Mouse (Mus musculus): ENCODE data around the gene Fads6.

DNA sequence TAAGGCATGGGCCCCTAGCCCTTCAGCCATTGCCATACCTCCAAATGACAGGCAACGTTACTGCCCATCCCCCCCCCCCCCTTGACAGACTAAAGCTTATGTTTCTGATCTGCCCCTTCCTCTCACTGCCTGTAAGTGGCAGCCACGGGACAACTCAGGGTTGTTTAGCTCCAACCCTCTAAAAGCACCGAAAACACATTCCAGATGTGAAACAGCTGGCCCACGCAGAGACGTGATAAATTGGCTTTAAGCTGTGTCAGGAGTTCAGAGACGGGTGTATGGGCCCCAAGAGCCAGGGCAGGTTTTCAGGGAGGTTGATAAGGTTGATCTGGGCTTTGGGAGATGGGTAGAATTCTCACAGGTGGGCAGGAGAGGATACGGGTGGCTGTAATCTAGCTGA, 48.1 kb upstream of the Fads6 start:
- TF ChIP-seq CTCF (IDR thresholded peaks at IDR 0.05; ENCODE audit: borderline replicate concordance, insufficient read depth, low read length) = no peak
- no peak for TF ChIP-seq POLR2A (IDR thresholded peaks at IDR 0.05; ENCODE audit: low read depth, low read length)

Measured in embryonic fibroblast, embryonic 13.5 days (primary cell).